In genomic region chr11:112781035-112781911, GRCm38 (mm10) we compare ENCODE assay signal across 8 mouse cellular contexts. TPM values are rescaled to one million over a fixed set of nuclear protein-coding genes. Genes with fewer than 3 reads are reported as not detected.
DNase-seq lines count a peak whose midpoint lies in the region; ATAC-seq and TF ChIP-seq lines count a peak whose summit lies in the region.

No protein-coding gene starts in this region.

- no peak for TF ChIP-seq POLR2A in brain, embryonic 14.5 days (IDR thresholded peaks at IDR 0.05; ENCODE audit: borderline replicate concordance, extremely low read depth, insufficient read depth, insufficient read length, poor library complexity, severe bottlenecking)

- peaks cover 0 to 8% of the 10 kb centered on the region in 2 experiments; a peak in 1 of 4 replicates for H3K4me1 ChIP-seq in ES-E14 (ENCODE audit: control insufficient read depth in 2 of 2, insufficient read depth in 2 of 2, low read length in 2 of 2, poor library complexity in 1 of 2)
- peaks cover 47% of the 10 kb centered on the region for H3K4me1 ChIP-seq in midbrain, embryonic 12.5 days

- peak; percentile 66 for ATAC-seq in midbrain, embryonic 12.5 days (ENCODE audit: low FRiP score, low read depth)

- H3K27ac ChIP-seq in ES-E14 (ENCODE audit: insufficient read depth, low read depth, low read length, poor library complexity, severe bottlenecking), result no peak overlapping the region
- H3K27ac ChIP-seq in midbrain, embryonic 12.5 days (replicated peaks), result peak overlapping the region; percentile 83

- no peaks in the 10 kb centered on the region for H3K9me3 ChIP-seq in ES-E14 (ENCODE audit: control insufficient read depth, insufficient read depth, low read depth, low read length)
- no peaks in the 10 kb centered on the region for H3K9me3 ChIP-seq in midbrain, embryonic 12.5 days

- TF ChIP-seq CTCF in brain, embryonic 14.5 days (IDR thresholded peaks at IDR 0.05; ENCODE audit: borderline replicate concordance, extremely low read depth, insufficient read depth, insufficient read length), result no peak

- intact Hi-C loops in left cerebral cortex, postnatal 4 days (cut with DNase I), result loop anchor here (2.0 to 5.0 kb wide), 3 partner anchors 879 to 1244 kb away; no protein-coding TSS in a partner anchor

- no peak for DNase-seq in ES-E14 (ENCODE audit: low read depth, low spot score)
- DNase-seq in brain, embryonic 14.5 days (ENCODE audit: low read depth), result peak; percentile 92
- DNase-seq in gastrocnemius, adult 18-20 months (ENCODE audit: low spot score), result peak; percentile 30
- DNase-seq in induced T-regulatory cell, adult 2 months (ENCODE audit: low read depth), result peak; percentile 3
- DNase-seq in left cerebral cortex, postnatal 4 days, result peak; percentile 82
- DNase-seq in testis, postnatal 10 days (ENCODE audit: low spot score), result peak; percentile 65
- no peak for DNase-seq in spleen, adult 18-20 months

- H3K27me3 ChIP-seq in midbrain, embryonic 12.5 days, result peaks cover 38% of the 10 kb centered on the region

- H3K4me3 ChIP-seq in ES-E14 (ENCODE audit: insufficient read depth in 1 of 2, low read depth in 1 of 2, low read length in 2 of 2, poor library complexity in 1 of 2, severe bottlenecking in 1 of 2), result peak overlapping the region; percentile 58 to 63; a peak in 2 of 4 replicates
- H3K4me3 ChIP-seq in midbrain, embryonic 12.5 days, result peak overlapping the region; percentile 83

- H3K36me3 ChIP-seq in ES-E14 (ENCODE audit: control insufficient read depth, insufficient read depth, low read length, poor library complexity, severe bottlenecking), result no peaks in the 10 kb centered on the region
- peaks cover 10% of the 10 kb centered on the region; the same call in 1 of the 2 replicates for H3K36me3 ChIP-seq in midbrain, embryonic 12.5 days

- under 1% methylated on average over 45 of the region's 49 CpGs for WGBS in midbrain, embryonic 12.5 days

- peak overlapping the region; percentile 98 for H3K4me2 ChIP-seq in midbrain, embryonic 12.5 days (replicated peaks)

- in situ Hi-C loops in ES-E14 (cut with MboI; ENCODE audit: low sequenced_read_pairs in 2 of 2, unreplicated experiment in 2 of 2), result loop anchor here (25.0 kb wide), 1 partner anchor 381 kb away; no protein-coding TSS in a partner anchor

- H3K9ac ChIP-seq in ES-E14 (ENCODE audit: insufficient read depth, low read depth, low read length, poor library complexity, severe bottlenecking), result no peak overlapping the region
- H3K9ac ChIP-seq in midbrain, embryonic 12.5 days (replicated peaks), result peak overlapping the region; percentile 51

TF ChIP-seq in ES-E14, 5 proteins besides CTCF, POLR2A, EP300 and RAD21:
- no peak for TF ChIP-seq ZC3H11A (IDR thresholded peaks at IDR 0.05; ENCODE audit: borderline replicate concordance, low read depth, low read length)
- TF ChIP-seq ZNF384 (IDR thresholded peaks at IDR 0.05; ENCODE audit: low read depth, low read length), result no peak
- no peak for TF ChIP-seq HCFC1 (IDR thresholded peaks at IDR 0.05; ENCODE audit: borderline replicate concordance, insufficient read depth, low read length)
- no peak for TF ChIP-seq MAFK (IDR thresholded peaks at IDR 0.05; ENCODE audit: insufficient read depth, low read depth, low read length)
- no peak for TF ChIP-seq CHD2 (IDR thresholded peaks at IDR 0.05; ENCODE audit: low read depth, low read length)

RNA-seq across cellular contexts. Expression of gene Sox9, which starts 0.8 kb away (rescaled TPM):
- 0.11 and 0.27 TPM in 2 replicates for total RNA-seq in ES-E14 (2012; rRNA removed)
- polyA plus RNA-seq in brain, embryonic 14.5 days (2012; rRNA removed), result 24.1 and 33.2 TPM in 2 replicates
- total RNA-seq in gastrocnemius, adult 18-20 months (2021), result 1 to 10 TPM; 1.6 to 2.7 TPM
- 10 to 100 TPM; 21.3 to 21.4 TPM for total RNA-seq in left cerebral cortex, postnatal 4 days (2021)
- 134 and 147 TPM in 2 replicates for polyA plus RNA-seq in midbrain, embryonic 12.5 days (2016; fragmentation: Nextera tagmentation; extraction: Ambion mirVana)

Comparison
In these comparisons a context has a peak if more than half of its experiments do, and no peak if none do; other contexts are left out.
1. DNase-seq: peak in brain, embryonic 14.5 days (single experiment), gastrocnemius, adult 18-20 months (single experiment), induced T-regulatory cell, adult 2 months (single experiment), left cerebral cortex, postnatal 4 days (single experiment) and testis, postnatal 10 days (single experiment); none in ES-E14 (single experiment) and spleen, adult 18-20 months (0 of 2).
2. RNA of gene Sox9, which starts 0.8 kb away (total RNA-seq): 21.3 to 21.4 TPM in left cerebral cortex, postnatal 4 days; 1.6 to 2.7 TPM in gastrocnemius, adult 18-20 months and 0.11 to 0.27 TPM in ES-E14; every median in the first group is over 4 times any median in the second.